Mouse (Mus musculus): ENCODE measurements around the gene Tmem128.

DNA sequence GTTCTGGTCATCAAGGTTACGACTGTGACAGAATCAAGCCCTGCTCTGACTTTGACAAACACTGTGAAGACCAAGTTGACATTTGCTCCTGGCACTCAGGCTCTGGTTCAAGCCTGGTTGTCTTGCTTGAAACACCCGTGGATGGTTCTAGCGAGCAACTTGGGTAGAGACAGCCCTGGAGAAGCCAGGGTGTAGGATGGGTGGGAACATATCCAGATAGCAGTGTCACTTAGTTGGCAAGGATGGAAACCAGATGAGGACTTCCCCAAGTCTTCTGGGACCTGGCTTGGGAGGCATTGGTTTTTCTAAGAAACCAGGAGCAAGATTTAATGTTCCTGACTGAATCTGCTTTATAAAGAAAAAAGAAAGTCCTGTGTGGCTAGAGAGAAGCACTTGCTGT lies 11.0 kb downstream of the Tmem128 start:
- TF ChIP-seq CTCF (IDR thresholded peaks at IDR 0.05; ENCODE audit: insufficient read depth, low read depth, low read length) (no peak), POLR2A (IDR thresholded peaks at IDR 0.05; ENCODE audit: insufficient read depth, low read depth, low read length) (no peak)
